Mouse (Mus musculus): ENCODE measurements around the gene Nudcd3.

- TF ChIP-seq CTCF (IDR thresholded peaks at IDR 0.05; ENCODE audit: borderline replicate concordance, insufficient read depth, low read depth, low read length) (no peak), POLR2A (IDR thresholded peaks at IDR 0.05; ENCODE audit: borderline replicate concordance, insufficient read depth, low read length) (no peak)
Observed at GRCm38 (mm10) chr11:6219967-6220366, 19.8 kb upstream of the Nudcd3 start.

All from cerebellum, adult 2 months (tissue).